Mouse (Mus musculus) effector memory CD4-positive, alpha-beta T cell, adult 7 months (primary cell): Measurements from ENCODE around the gene C87977. TPM values are rescaled to one million over a fixed set of nuclear protein-coding genes. Genes with fewer than 3 reads are reported as not detected.

Experiments
- polyA plus RNA-seq: library from polyadenylated mRNA; unstranded; fragments of 100-300 nt; shearing (Covaris generic); gene quantifications from one replicate; pipeline ENCODE4 v1.2.1, GENCODE M21; 2017

Gene C87977
- polyA plus RNA-seq, result 0.29 TPM

DNA sequence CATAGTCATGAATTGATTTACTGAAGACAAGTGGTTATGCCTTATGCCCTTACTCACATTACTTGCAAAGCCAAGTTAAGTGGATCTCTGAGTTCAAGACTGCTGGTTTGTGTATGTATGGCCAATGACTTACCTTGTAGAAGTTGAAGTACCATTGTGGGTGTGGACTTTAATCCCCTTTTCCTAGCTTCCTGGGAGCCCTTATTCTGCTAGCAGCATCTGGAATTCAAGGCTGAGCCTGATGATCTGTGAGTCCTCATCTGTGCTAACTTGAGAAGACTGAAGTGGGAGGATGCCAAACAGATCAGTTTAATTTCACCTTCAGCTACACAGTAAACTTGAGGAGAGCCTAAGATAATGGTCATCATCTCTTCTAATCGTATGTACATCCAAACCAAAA lies at the start of gene C87977:
Gene C87977 (minus strand): TSS at position 101 of the 400 bp plus-strand sequence.

DNA sequence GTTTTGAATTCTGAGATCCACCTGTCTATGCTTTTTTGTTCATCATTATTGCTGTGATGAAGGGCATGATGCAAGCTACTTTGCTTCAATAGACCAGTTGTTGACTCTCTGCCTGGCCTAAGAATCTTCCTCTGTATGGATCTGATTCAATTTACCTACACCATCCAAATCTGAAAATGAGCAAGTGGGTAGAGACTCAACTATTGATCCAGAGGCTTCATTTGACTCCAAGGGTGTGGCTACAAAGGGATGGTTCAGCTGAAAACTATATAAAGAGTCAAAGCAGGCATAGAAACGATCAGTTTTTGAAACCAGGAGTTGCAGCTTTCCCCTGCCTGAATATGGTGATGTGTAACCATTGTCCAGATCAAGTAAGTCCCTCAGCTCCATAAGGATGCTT lies 22.7 kb downstream of the C87977 start, which contains the start of gene Oog2:
Gene Oog2 (plus strand): TSS at position 301 of the 400 bp plus-strand sequence.

DNA sequence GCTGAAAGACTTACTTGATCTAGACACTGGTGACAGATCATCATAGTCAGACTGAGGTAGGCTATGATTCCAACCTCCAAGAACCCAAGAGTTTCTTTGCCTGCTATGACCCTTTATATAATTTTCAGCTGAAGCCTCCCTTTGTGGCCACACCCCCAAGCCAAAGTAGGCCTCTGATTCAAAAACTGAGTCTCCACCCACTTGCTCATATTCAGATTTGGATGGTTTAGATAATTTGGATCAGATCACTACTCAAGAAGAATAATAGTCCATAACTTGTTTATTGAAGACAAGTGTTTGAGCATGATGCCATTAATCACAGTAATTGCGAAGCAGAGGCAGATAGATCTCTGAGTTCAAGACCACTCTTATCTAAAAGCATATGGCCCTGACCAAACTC lies 50.6 kb downstream of the C87977 start, which contains the start of gene Oog3:
Gene Oog3 (minus strand): TSS at position 101 of the 400 bp plus-strand sequence.

Other genes starting within 250 kb of the C87977 start
- gene Gm13101, start 246.4 kb downstream of the C87977 start, polyA plus RNA-seq, result not detected
- gene Pramef17, start 218.9 kb downstream of the C87977 start, polyA plus RNA-seq, result not detected
- 0.18 TPM for gene Pramel4, start 154.2 kb downstream of the C87977 start, polyA plus RNA-seq
- gene Gm13102, start 106.8 kb downstream of the C87977 start, polyA plus RNA-seq, result 0.37 TPM
- gene Oog3, start 50.7 kb downstream of the C87977 start, polyA plus RNA-seq, result not detected
- gene Oog2, start 22.6 kb downstream of the C87977 start, polyA plus RNA-seq, result not detected
- not detected for gene Pramel5, start 67.2 kb upstream of the C87977 start, polyA plus RNA-seq
- gene Gm13128, start 116.9 kb upstream of the C87977 start, polyA plus RNA-seq, result not detected
- 0.21 TPM for gene Gm13119, start 144.6 kb upstream of the C87977 start, polyA plus RNA-seq
- gene Pramef20, start 164.6 kb upstream of the C87977 start, polyA plus RNA-seq, result not detected
- not detected for gene Pramef12, start 195.1 kb upstream of the C87977 start, polyA plus RNA-seq
- not detected for gene 1700012P22Rik, start 225.5 kb upstream of the C87977 start, polyA plus RNA-seq
- gene Gm9944, start 240.0 kb upstream of the C87977 start, polyA plus RNA-seq, result not detected